ENCODE assay signal across 15 mouse cellular contexts in the genomic region with DNA sequence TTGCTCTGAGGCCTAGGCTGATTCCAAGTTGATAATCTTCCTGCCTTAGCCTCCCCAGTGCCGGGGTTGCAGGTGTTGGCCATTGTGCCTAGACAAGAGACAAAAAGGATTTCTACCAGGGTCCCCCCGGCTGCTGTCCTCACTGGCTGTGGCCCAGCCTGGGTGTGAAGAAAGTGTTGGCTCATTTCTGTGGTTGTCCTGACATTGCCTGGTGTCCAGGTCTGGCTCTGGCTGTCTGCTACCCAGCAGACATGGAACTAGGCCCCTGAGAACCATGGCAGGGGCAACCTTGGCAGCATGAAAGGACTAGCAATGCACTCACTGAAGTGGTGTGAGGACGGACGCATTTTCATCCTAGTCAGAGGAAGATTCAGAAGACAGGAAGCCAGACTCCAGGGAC. TPM values are rescaled to one million over a fixed set of nuclear protein-coding genes. Genes with fewer than 3 reads are reported as not detected.
DNase-seq lines count a peak whose midpoint lies in the region; ATAC-seq and TF ChIP-seq lines count a peak whose summit lies in the region.
"Had no signal": no experiment of that assay in that cellular context is flagged by ENCODE, and none has a peak within 500 bp of the region (broad histone marks: within the 10 kb centered on the region; RNA-seq: fewer than 3 reads in every experiment).

No protein-coding gene starts in this region.

- H3K27ac ChIP-seq in forebrain, embryonic 14.5 days (ENCODE audit: low read depth, low read length): 0 out of 2 replicates have a peak overlapping the region, but pooled peaks have one; percentile 21
- H3K27ac ChIP-seq in forebrain, embryonic 12.5 days: no peak overlapping the region
- H3K27ac ChIP-seq in lung, embryonic 16.5 days (ENCODE audit: low read length): no peak overlapping the region
- no peak overlapping the region; the same call in 1 of the 2 replicates for H3K27ac ChIP-seq in limb, embryonic 13.5 days
- H3K27ac ChIP-seq in stomach, postnatal 0 days (replicated peaks): peak overlapping the region; percentile 70
- H3K27ac ChIP-seq: kidney, postnatal 0 days had no signal

- no peak overlapping the region for H3K4me2 ChIP-seq in forebrain, embryonic 14.5 days (ENCODE audit: low read length)
- H3K4me2 ChIP-seq in forebrain, embryonic 12.5 days: no peak overlapping the region
- no peak overlapping the region for H3K4me2 ChIP-seq in lung, embryonic 16.5 days (ENCODE audit: low read depth, low read length)
- H3K4me2 ChIP-seq in limb, embryonic 13.5 days (replicated peaks): no peak overlapping the region
- no peak overlapping the region for H3K4me2 ChIP-seq in stomach, postnatal 0 days (replicated peaks; ENCODE audit: low read depth)

- no peak for TF ChIP-seq EP300 in stomach, postnatal 0 days (optimal IDR thresholded peaks at IDR 0.05)

- H3K36me3 ChIP-seq in forebrain, embryonic 14.5 days (ENCODE audit: control insufficient read depth, insufficient read depth, low read length): no peaks in the 10 kb centered on the region
- no peaks in the 10 kb centered on the region for H3K36me3 ChIP-seq in forebrain, embryonic 12.5 days (replicated peaks)
- H3K36me3 ChIP-seq in lung, embryonic 16.5 days (ENCODE audit: control insufficient read depth, insufficient read depth, low read length): no peaks in the 10 kb centered on the region
- no peaks in the 10 kb centered on the region for H3K36me3 ChIP-seq in limb, embryonic 13.5 days
- no peaks in the 10 kb centered on the region for H3K36me3 ChIP-seq in stomach, postnatal 0 days (ENCODE audit: control insufficient read depth, insufficient read depth, low read length)

- H3K4me1 ChIP-seq in forebrain, embryonic 14.5 days (ENCODE audit: control insufficient read depth, insufficient read depth, low read length): peaks cover 38% of the 10 kb centered on the region
- H3K4me1 ChIP-seq in forebrain, embryonic 12.5 days: peaks cover 91% of the 10 kb centered on the region
- peaks cover 39% of the 10 kb centered on the region for H3K4me1 ChIP-seq in lung, embryonic 16.5 days (replicated peaks; ENCODE audit: control insufficient read depth, insufficient read depth, low read length)
- H3K4me1 ChIP-seq in limb, embryonic 13.5 days: peaks cover 82% of the 10 kb centered on the region
- H3K4me1 ChIP-seq in stomach, postnatal 0 days (replicated peaks; ENCODE audit: control insufficient read depth, insufficient read depth): peaks cover 25% of the 10 kb centered on the region

- peak overlapping the region; percentile 13; the same call in 1 of the 2 replicates for H3K9ac ChIP-seq in forebrain, embryonic 14.5 days (ENCODE audit: low read length)
- H3K9ac ChIP-seq in forebrain, embryonic 12.5 days: no peak overlapping the region
- 0 out of 2 replicates have a peak overlapping the region, but pooled peaks have one; percentile 11 for H3K9ac ChIP-seq in lung, embryonic 16.5 days (ENCODE audit: low read length)
- peak overlapping the region; percentile 35; the same call in 1 of the 2 replicates for H3K9ac ChIP-seq in limb, embryonic 13.5 days
- no peak overlapping the region for H3K9ac ChIP-seq in stomach, postnatal 0 days (ENCODE audit: low read length)

- H3K9me3 ChIP-seq in forebrain, embryonic 14.5 days (replicated peaks; ENCODE audit: control insufficient read depth, low read length): no peaks in the 10 kb centered on the region
- no peaks in the 10 kb centered on the region for H3K9me3 ChIP-seq in forebrain, embryonic 12.5 days
- no peaks in the 10 kb centered on the region for H3K9me3 ChIP-seq in lung, embryonic 16.5 days (ENCODE audit: control insufficient read depth, low read length)
- no peaks in the 10 kb centered on the region for H3K9me3 ChIP-seq in limb, embryonic 13.5 days
- H3K9me3 ChIP-seq in stomach, postnatal 0 days (ENCODE audit: control insufficient read depth, low read length): no peaks in the 10 kb centered on the region

- WGBS in forebrain, embryonic 14.5 days: 68% methylated on average over 4 of the region's 4 CpGs
- WGBS in forebrain, embryonic 12.5 days: 68% methylated on average over 4 of the region's 4 CpGs
- 56% methylated on average over 4 of the region's 4 CpGs for whole genome bisulfite sequencing in lung, embryonic 16.5 days
- WGBS in limb, embryonic 13.5 days: 81% methylated on average over 4 of the region's 4 CpGs
- 59% methylated on average over 4 of the region's 4 CpGs for WGBS in stomach, postnatal 0 days

- H3K27me3 ChIP-seq in forebrain, embryonic 14.5 days (replicated peaks; ENCODE audit: control insufficient read depth, insufficient read depth, low read length): no peaks in the 10 kb centered on the region
- H3K27me3 ChIP-seq in forebrain, embryonic 12.5 days: no peaks in the 10 kb centered on the region
- H3K27me3 ChIP-seq in lung, embryonic 16.5 days (ENCODE audit: control insufficient read depth, insufficient read depth, low read depth, low read length): no peaks in the 10 kb centered on the region
- no peaks in the 10 kb centered on the region for H3K27me3 ChIP-seq in limb, embryonic 13.5 days
- H3K27me3 ChIP-seq in stomach, postnatal 0 days (ENCODE audit: control insufficient read depth, insufficient read depth, low read length): no peaks in the 10 kb centered on the region

- no peak for TF ChIP-seq CTCF in stomach, postnatal 0 days (IDR thresholded peaks at IDR 0.05; ENCODE audit: low read depth)

- no peak overlapping the region for H3K4me3 ChIP-seq in forebrain, embryonic 14.5 days (ENCODE audit: low read depth, low read length)
- H3K4me3 ChIP-seq in forebrain, embryonic 12.5 days (replicated peaks): no peak overlapping the region
- no peak overlapping the region for H3K4me3 ChIP-seq in lung, embryonic 16.5 days (ENCODE audit: low read length)
- no peak overlapping the region for H3K4me3 ChIP-seq in limb, embryonic 13.5 days
- H3K4me3 ChIP-seq in stomach, postnatal 0 days (ENCODE audit: low read depth, low read length): no peak overlapping the region

- no peak for ATAC-seq in forebrain, embryonic 14.5 days
- no peak for ATAC-seq in forebrain, embryonic 12.5 days (ENCODE audit: low FRiP score)
- no peak for ATAC-seq in lung, embryonic 16.5 days (ENCODE audit: low read depth)
- ATAC-seq in limb, embryonic 13.5 days (ENCODE audit: low FRiP score, low read depth): no peak
- no peak for ATAC-seq in stomach, postnatal 0 days (ENCODE audit: low FRiP score, low TSS enrichment)
- ATAC-seq: activated CD4-positive, CD25-positive, alpha-beta regulatory T cell, adult 4 months had no signal

- no peak for DNase-seq in forebrain, embryonic 14.5 days (ENCODE audit: low spot score)
- DNase-seq in lung, postnatal 4 days: no peak
- DNase-seq in stomach, postnatal 0 days (ENCODE audit: low spot score): no peak
- DNase-seq in left cerebral cortex, adult 8-10 months (ENCODE audit: low spot score in 2 of 2): no peak
- no peak for DNase-seq in lung, postnatal 14 days
- DNase-seq: layer of hippocampus, postnatal 36 days; thymus, postnatal 36 days had no signal

RNA-seq across cellular contexts. Expression of a gene that starts 16.9 kb away (rescaled TPM):
- polyA plus RNA-seq in forebrain, embryonic 14.5 days (2014; fragmentation: Nextera tagmentation; extraction: Ambion mirVana): 63.3 and 82.1 TPM in 2 replicates
- 55.2 and 62.6 TPM in 2 replicates for polyA plus RNA-seq in forebrain, embryonic 12.5 days (2016; fragmentation: Nextera tagmentation; extraction: Ambion mirVana)
- polyA plus RNA-seq in lung, embryonic 16.5 days (2015; fragmentation: Nextera tagmentation; extraction: Ambion mirVana): 27.3 and 27.9 TPM in 2 replicates
- 45.1 and 53.8 TPM in 2 replicates for polyA plus RNA-seq in limb, embryonic 13.5 days (2015; fragmentation: Nextera tagmentation; extraction: Ambion mirVana)
- 23.9 and 26.8 TPM in 2 replicates for polyA plus RNA-seq in stomach, postnatal 0 days (2015; fragmentation: Nextera tagmentation; extraction: Ambion mirVana)
- total RNA-seq in left cerebral cortex, adult 8-10 months (2022): 100 to 1,000 TPM in 1 of 4 experiments, 10 to 100 TPM in 3; 89.1 to 103 (median 96.7) TPM

RNA-seq across cellular contexts. Expression of a gene that starts 24.0 kb away (rescaled TPM):
- 0.94 TPM in 1 of 2 replicates, not detected in the other for polyA plus RNA-seq in forebrain, embryonic 14.5 days (2014; fragmentation: Nextera tagmentation; extraction: Ambion mirVana)
- 0.61 and 0.64 TPM in 2 replicates for polyA plus RNA-seq in forebrain, embryonic 12.5 days (2016; fragmentation: Nextera tagmentation; extraction: Ambion mirVana)
- polyA plus RNA-seq in lung, embryonic 16.5 days (2015; fragmentation: Nextera tagmentation; extraction: Ambion mirVana): 3.4 and 3.7 TPM in 2 replicates
- polyA plus RNA-seq in limb, embryonic 13.5 days (2015; fragmentation: Nextera tagmentation; extraction: Ambion mirVana): 1.4 and 2.5 TPM in 2 replicates
- 5.5 and 6.2 TPM in 2 replicates for polyA plus RNA-seq in stomach, postnatal 0 days (2015; fragmentation: Nextera tagmentation; extraction: Ambion mirVana)
- total RNA-seq in left cerebral cortex, adult 8-10 months (2022): 1 to 10 TPM in 2 of 4 experiments, not detected in 2; 1.7 to 3.6 TPM
- total RNA-seq: megakaryocyte progenitor cell, adult 5-6 weeks had no signal
- polyA plus RNA-seq: activated CD4-positive, CD25-positive, alpha-beta regulatory T cell, adult 4 months; neural tube, embryonic 11.5 days had no signal

RNA-seq across cellular contexts. Expression of a gene that starts 33.2 kb away (rescaled TPM):
- 0.22 and 0.33 TPM in 2 replicates for polyA plus RNA-seq in forebrain, embryonic 14.5 days (2014; fragmentation: Nextera tagmentation; extraction: Ambion mirVana)
- 0.32 TPM in 2 replicates for polyA plus RNA-seq in forebrain, embryonic 12.5 days (2016; fragmentation: Nextera tagmentation; extraction: Ambion mirVana)
- polyA plus RNA-seq in lung, embryonic 16.5 days (2015; fragmentation: Nextera tagmentation; extraction: Ambion mirVana): 1.1 and 1.5 TPM in 2 replicates
- polyA plus RNA-seq in limb, embryonic 13.5 days (2015; fragmentation: Nextera tagmentation; extraction: Ambion mirVana): 0.94 and 0.95 TPM in 2 replicates
- polyA plus RNA-seq in stomach, postnatal 0 days (2015; fragmentation: Nextera tagmentation; extraction: Ambion mirVana): 1.2 and 1.3 TPM in 2 replicates
- total RNA-seq in left cerebral cortex, adult 8-10 months (2022): 1 to 10 TPM; 2.9 to 4.4 (median 3.5) TPM
- total RNA-seq: megakaryocyte progenitor cell, adult 5-6 weeks had no signal
- polyA plus RNA-seq: activated CD4-positive, CD25-positive, alpha-beta regulatory T cell, adult 4 months; neural tube, embryonic 11.5 days had no signal

RNA-seq across cellular contexts. Expression of a gene that starts 33.3 kb away (rescaled TPM):
- polyA plus RNA-seq in forebrain, embryonic 14.5 days (2014; fragmentation: Nextera tagmentation; extraction: Ambion mirVana): not detected in 2 replicates
- polyA plus RNA-seq in forebrain, embryonic 12.5 days (2016; fragmentation: Nextera tagmentation; extraction: Ambion mirVana): not detected in 2 replicates
- polyA plus RNA-seq in lung, embryonic 16.5 days (2015; fragmentation: Nextera tagmentation; extraction: Ambion mirVana): 0.10 and 0.23 TPM in 2 replicates
- 0.11 TPM in 1 of 2 replicates, not detected in the other for polyA plus RNA-seq in limb, embryonic 13.5 days (2015; fragmentation: Nextera tagmentation; extraction: Ambion mirVana)
- polyA plus RNA-seq in stomach, postnatal 0 days (2015; fragmentation: Nextera tagmentation; extraction: Ambion mirVana): 2.0 and 3.3 TPM in 2 replicates
- total RNA-seq in left cerebral cortex, adult 8-10 months (2022): not detected
- total RNA-seq: heart, adult 8-10 months; layer of hippocampus, postnatal 36 days; megakaryocyte progenitor cell, adult 5-6 weeks had no signal
- polyA plus RNA-seq: activated CD4-positive, CD25-positive, alpha-beta regulatory T cell, adult 4 months; kidney, postnatal 0 days; neural tube, embryonic 11.5 days had no signal

RNA-seq across cellular contexts. Expression of a gene that starts 53.7 kb away (rescaled TPM):
- 20.5 and 28.6 TPM in 2 replicates for polyA plus RNA-seq in forebrain, embryonic 14.5 days (2014; fragmentation: Nextera tagmentation; extraction: Ambion mirVana)
- 46.9 and 50.9 TPM in 2 replicates for polyA plus RNA-seq in forebrain, embryonic 12.5 days (2016; fragmentation: Nextera tagmentation; extraction: Ambion mirVana)
- 45.0 and 45.7 TPM in 2 replicates for polyA plus RNA-seq in lung, embryonic 16.5 days (2015; fragmentation: Nextera tagmentation; extraction: Ambion mirVana)
- 53.4 and 53.5 TPM in 2 replicates for polyA plus RNA-seq in limb, embryonic 13.5 days (2015; fragmentation: Nextera tagmentation; extraction: Ambion mirVana)
- 13.1 and 14.0 TPM in 2 replicates for polyA plus RNA-seq in stomach, postnatal 0 days (2015; fragmentation: Nextera tagmentation; extraction: Ambion mirVana)
- 10 to 100 TPM; 18.0 to 19.4 (median 19.2) TPM for total RNA-seq in left cerebral cortex, adult 8-10 months (2022)

Comparison
In these comparisons a context has a peak if more than half of its experiments do, and no peak if none do; other contexts are left out.
1. H3K27ac ChIP-seq: peak in forebrain, embryonic 14.5 days (single experiment) and stomach, postnatal 0 days (single experiment); none in forebrain, embryonic 12.5 days (single experiment), lung, embryonic 16.5 days (single experiment) and limb, embryonic 13.5 days (single experiment).
2. H3K9ac ChIP-seq: peak in forebrain, embryonic 14.5 days (single experiment), lung, embryonic 16.5 days (single experiment) and limb, embryonic 13.5 days (single experiment); none in forebrain, embryonic 12.5 days (single experiment) and stomach, postnatal 0 days (single experiment).